9 mouse cellular contexts compared by ENCODE assay signal in the genomic region with DNA sequence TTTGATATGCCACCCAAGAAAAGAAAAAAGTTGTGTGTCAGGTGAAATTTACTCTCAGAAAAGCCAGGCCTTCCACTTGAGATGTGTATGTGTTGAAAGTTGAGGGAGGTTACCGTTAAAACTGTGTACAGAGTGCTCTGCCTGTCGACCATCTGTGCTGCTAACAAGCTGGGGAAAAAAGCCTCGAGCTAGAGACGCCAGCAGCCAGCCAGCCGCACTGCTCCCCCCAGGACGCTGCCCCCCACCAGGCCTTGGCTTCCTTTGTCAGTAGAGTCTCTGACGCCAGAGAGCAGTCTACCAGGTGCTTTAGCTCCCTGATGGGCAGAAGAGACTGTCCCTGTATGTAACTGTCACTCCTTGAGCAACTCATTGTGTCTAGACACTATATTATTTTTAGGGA. TPM values are rescaled to one million over a fixed set of nuclear protein-coding genes. Genes with fewer than 3 reads are reported as not detected.
DNase-seq lines count a peak whose midpoint lies in the region; ATAC-seq and TF ChIP-seq lines count a peak whose summit lies in the region.
"Had no signal": no experiment of that assay in that cellular context is flagged by ENCODE, and none has a peak within 500 bp of the region (broad histone marks: within the 10 kb centered on the region; RNA-seq: fewer than 3 reads in every experiment).

No protein-coding gene starts in this region.

- WGBS in forebrain, embryonic 11.5 days, result 9% methylated on average over 7 of the region's 7 CpGs
- WGBS in intestine, embryonic 15.5 days, result 32% methylated on average over 7 of the region's 7 CpGs

- peaks cover 7% of the 10 kb centered on the region; the same call in 1 of the 2 replicates for H3K4me1 ChIP-seq in forebrain, embryonic 11.5 days (replicated peaks; ENCODE audit: control insufficient read depth, insufficient read depth, low read length)
- H3K4me1 ChIP-seq in intestine, embryonic 15.5 days (replicated peaks), result no peaks in the 10 kb centered on the region

- H3K9me3 ChIP-seq in forebrain, embryonic 11.5 days (ENCODE audit: control insufficient read depth, low read length), result no peaks in the 10 kb centered on the region
- no peaks in the 10 kb centered on the region for H3K9me3 ChIP-seq in intestine, embryonic 15.5 days

- ATAC-seq in forebrain, embryonic 11.5 days (replicated peaks; ENCODE audit: low FRiP score), result no peak
- no peak for ATAC-seq in intestine, embryonic 15.5 days

- peaks cover 5% of the 10 kb centered on the region; the same call in 1 of the 2 replicates for H3K36me3 ChIP-seq in forebrain, embryonic 11.5 days (ENCODE audit: control insufficient read depth, insufficient read depth, low read length)
- peaks cover 10% of the 10 kb centered on the region; the same call in 1 of the 2 replicates for H3K36me3 ChIP-seq in intestine, embryonic 15.5 days

- intact Hi-C loops in left cerebral cortex, postnatal 4 days (cut with DNase I), result loop anchor here (5.0 kb wide), 1 partner anchor 54 kb away; the partner anchor contains the start of gene Dusp14
- intact Hi-C loops in gastrocnemius, adult 2 months (cut with DNase I), result no loop called here

- no peak for TF ChIP-seq CTCF in gastrocnemius, adult 2 months (IDR thresholded peaks at IDR 0.05)

- H3K9ac ChIP-seq in forebrain, embryonic 11.5 days (ENCODE audit: low read length), result no peak overlapping the region
- no peak overlapping the region for H3K9ac ChIP-seq in intestine, embryonic 15.5 days

- DNase-seq in layer of hippocampus, postnatal 36 days, result peak; percentile 31 to 33
- DNase-seq in layer of hippocampus, adult 8-10 months (ENCODE audit: low spot score in 2 of 2), result no peak
- DNase-seq in forebrain, embryonic 11.5 days (ENCODE audit: low spot score), result peak; percentile 65
- peak; percentile 87 for DNase-seq in left cerebral cortex, postnatal 4 days
- DNase-seq in thymus, postnatal 25 days, result peak; percentile 66
- DNase-seq in adrenal gland, postnatal 4 days (ENCODE audit: low spot score in 2 of 2), result no peak
- DNase-seq in gastrocnemius, adult 2 months, result no peak
- DNase-seq: gastrocnemius, postnatal 36 days had no signal

- no peaks in the 10 kb centered on the region for H3K27me3 ChIP-seq in forebrain, embryonic 11.5 days (ENCODE audit: control insufficient read depth, insufficient read depth, low read length)
- no peaks in the 10 kb centered on the region for H3K27me3 ChIP-seq in intestine, embryonic 15.5 days (replicated peaks)

- H3K4me2 ChIP-seq in forebrain, embryonic 11.5 days (ENCODE audit: low read depth, low read length, severe bottlenecking), result no peak overlapping the region
- H3K4me2 ChIP-seq in intestine, embryonic 15.5 days (replicated peaks), result no peak overlapping the region

- H3K27ac ChIP-seq in forebrain, embryonic 11.5 days (ENCODE audit: low read depth, low read length), result peak overlapping the region; percentile 42; the same call in 1 of the 2 replicates
- H3K27ac ChIP-seq in intestine, embryonic 15.5 days, result no peak overlapping the region
- H3K27ac ChIP-seq in gastrocnemius, adult 2 months, result no peak overlapping the region

- H3K4me3 ChIP-seq in forebrain, embryonic 11.5 days (ENCODE audit: low read depth, low read length), result no peak overlapping the region
- H3K4me3 ChIP-seq in intestine, embryonic 15.5 days (replicated peaks), result no peak overlapping the region
- no peak overlapping the region for H3K4me3 ChIP-seq in gastrocnemius, adult 2 months

RNA-seq across cellular contexts. Expression of gene Synrg, which starts 48.9 kb away (rescaled TPM):
- total RNA-seq in layer of hippocampus, postnatal 36 days (2021), result 10 to 100 TPM; 64.5 to 72.8 TPM
- total RNA-seq in layer of hippocampus, adult 8-10 months (2022), result 10 to 100 TPM; 69.6 to 80.3 (median 73.9) TPM
- polyA plus RNA-seq in forebrain, embryonic 11.5 days (2014; fragmentation: Nextera tagmentation; extraction: Ambion mirVana), result 20.7 and 20.8 TPM in 2 replicates
- total RNA-seq in left cerebral cortex, postnatal 4 days (2021), result 10 to 100 TPM; 58.9 to 63.6 TPM
- polyA plus RNA-seq in intestine, embryonic 15.5 days (2015; fragmentation: Nextera tagmentation; extraction: Ambion mirVana), result 9.8 and 10.8 TPM in 2 replicates
- total RNA-seq in adrenal gland, postnatal 4 days (2021), result 10 to 100 TPM; 40.6 to 46.0 TPM
- total RNA-seq in gastrocnemius, adult 2 months (2021), result 10 to 100 TPM; 40.8 to 41.8 TPM

RNA-seq across cellular contexts. Expression of gene Dusp14, which starts 56.0 kb away (rescaled TPM):
- 10 to 100 TPM; 30.2 to 34.3 TPM for total RNA-seq in layer of hippocampus, postnatal 36 days (2021)
- 10 to 100 TPM; 27.2 to 33.1 (median 30.7) TPM for total RNA-seq in layer of hippocampus, adult 8-10 months (2022)
- polyA plus RNA-seq in forebrain, embryonic 11.5 days (2014; fragmentation: Nextera tagmentation; extraction: Ambion mirVana), result 12.8 and 17.8 TPM in 2 replicates
- total RNA-seq in left cerebral cortex, postnatal 4 days (2021), result 1 to 10 TPM; 6.3 to 7.1 TPM
- polyA plus RNA-seq in intestine, embryonic 15.5 days (2015; fragmentation: Nextera tagmentation; extraction: Ambion mirVana), result 15.7 and 16.9 TPM in 2 replicates
- total RNA-seq in adrenal gland, postnatal 4 days (2021), result 1 to 10 TPM; 4.5 to 6.3 TPM
- 1 to 10 TPM; 6.1 to 7.9 TPM for total RNA-seq in gastrocnemius, adult 2 months (2021)

Comparison
In these comparisons a context has a peak if more than half of its experiments do, and no peak if none do; other contexts are left out.
1. DNase-seq: peak in layer of hippocampus, postnatal 36 days (2 of 2), forebrain, embryonic 11.5 days (single experiment), left cerebral cortex, postnatal 4 days (single experiment) and thymus, postnatal 25 days (single experiment); none in layer of hippocampus, adult 8-10 months (0 of 2), adrenal gland, postnatal 4 days (0 of 2) and gastrocnemius, adult 2 months (single experiment).